Mouse (Mus musculus) ES-E14 (cell line): ENCODE data around the gene Atf7ip2. TPM values are rescaled to one million over a fixed set of nuclear protein-coding genes. Genes with fewer than 3 reads are reported as not detected.
"Not testable (repeated sequence)": the region's sequence is repeated elsewhere in the genome, so short reads cannot be mapped to it uniquely, and the experiment has no call there.

Experiments used
- DNase-seq: peaks from one replicate; pipeline ENCODE4 v3.0.0-alpha.2; 2013; ENCODE audit warnings: low read depth, low spot score
- H3K27ac ChIP-seq: 2 replicates; pipeline ENCODE4 v1.5.1; 2012; ENCODE audit warnings: low read depth, mild to moderate bottlenecking, low read length, moderate library complexity, mixed read lengths; ENCODE audit not compliant: poor library complexity, insufficient read depth, severe bottlenecking
- H3K36me3 ChIP-seq: 2 replicates; pipeline ENCODE4 v1.6.1; 2012; ENCODE audit warnings: mild to moderate bottlenecking, low read length, moderate library complexity, mixed read lengths; ENCODE audit not compliant: control insufficient read depth, poor library complexity, insufficient read depth, severe bottlenecking
- H3K4me1 ChIP-seq, 2 experiments: fragments of 150-350 bp in 1 of 2; sonication (generic) in 1 of 2; 2 replicates each; pipeline ENCODE4 v1.6.1; 2012; ENCODE audit warnings: low read length in 2 of 2, mild to moderate bottlenecking in 1 of 2, mixed read lengths in 1 of 2; ENCODE audit not compliant: control insufficient read depth in 2 of 2, insufficient read depth in 2 of 2, poor library complexity in 1 of 2
- H3K4me3 ChIP-seq, 2 experiments: fragments of 150-350 bp in 1 of 2; sonication (generic) in 1 of 2; 2 replicates each; pipeline ENCODE4 v1.5.1; 2012; ENCODE audit warnings: low read length in 2 of 2, low read depth in 1 of 2, mild to moderate bottlenecking in 1 of 2, mixed read lengths in 1 of 2; ENCODE audit not compliant: insufficient read depth in 1 of 2, poor library complexity in 1 of 2, severe bottlenecking in 1 of 2
- H3K9ac ChIP-seq: 2 replicates; pipeline ENCODE4 v1.6.1; 2012; ENCODE audit warnings: low read depth, mild to moderate bottlenecking, low read length, mixed read lengths; ENCODE audit not compliant: poor library complexity, insufficient read depth, severe bottlenecking
- H3K9me3 ChIP-seq: fragments of 150-350 bp; sonication (generic); 2 replicates; pipeline ENCODE4 v1.6.1; 2012; ENCODE audit warnings: low read depth, mild to moderate bottlenecking, low read length; ENCODE audit not compliant: control insufficient read depth, insufficient read depth
- CHD2 ChIP-seq: IDR thresholded peaks from 2 replicates; pipeline ENCODE4 v1.6.1; 2014; ENCODE audit warnings: mild to moderate bottlenecking, low read depth, low read length, inconsistent platforms
- HCFC1 ChIP-seq: IDR thresholded peaks from 2 replicates; pipeline ENCODE4 v1.6.1; 2012; ENCODE audit warnings: low read length, inconsistent platforms, borderline replicate concordance; ENCODE audit not compliant: insufficient read depth
- MAFK ChIP-seq: IDR thresholded peaks from 2 replicates; pipeline ENCODE4 v1.6.1; 2014; ENCODE audit warnings: mild to moderate bottlenecking, low read depth, low read length, inconsistent platforms; ENCODE audit not compliant: insufficient read depth
- ZC3H11A ChIP-seq: IDR thresholded peaks from 2 replicates; pipeline ENCODE4 v1.6.1; 2012; ENCODE audit warnings: low read depth, mild to moderate bottlenecking, inconsistent platforms, low read length, borderline replicate concordance
- ZNF384 ChIP-seq: IDR thresholded peaks from 2 replicates; pipeline ENCODE4 v1.6.1; 2012; ENCODE audit warnings: low read depth, low read length, inconsistent platforms
- in situ Hi-C, 2 experiments: fragments of 600-800 bp; cut with MboI; formaldehyde crosslinking; loops; one replicate each; pipeline ENCODE4 v1.15.1; 2025; ENCODE audit warnings: low sequenced_read_pairs in 2 of 2, inconsistent platforms in 1 of 2; ENCODE audit not compliant: unreplicated experiment in 2 of 2
- total RNA-seq: library from RNA; depleted of rRNA; stranded (reverse); fragments of 300-350 nt; gene quantifications from 2 replicates; pipeline ENCODE4 v1.2.3, GENCODE M21; 2012

The Atf7ip2 gene
- total RNA-seq, 1 experiment = 15.8 TPM

- DNase-seq, H3K9ac ChIP-seq, H3K4me1 ChIP-seq, H3K36me3 ChIP-seq, H3K9me3 ChIP-seq, in situ Hi-C loops: not testable (repeated sequence)
- Histone ChIP-seq H3K27ac (peak overlapping the region; percentile 95; the same call in 1 of the 2 replicates), H3K4me3 (peak overlapping the region in 1 of 2 experiments; percentile 2; a peak in 1 of 4 replicates)
- peak; percentile 66; the same call in 1 of the 2 replicates for TF ChIP-seq CHD2
These were observed 24.5 kb downstream of the Atf7ip2 start for GRCm38 (mm10) chr16:10217020-10217419.

- Histone ChIP-seq H3K4me1 (peaks cover 0 to 5% of the 10 kb centered on the region in 2 experiments; a peak in 1 of 4 replicates), H3K27ac (peak overlapping the region; percentile 79; the same call in 1 of the 2 replicates), H3K4me3 (peak overlapping the region; percentile 40 to 62; a peak in 3 of 4 replicates), H3K36me3 (peaks cover 7% of the 10 kb centered on the region), H3K9ac (peak overlapping the region; percentile 66; the same call in 1 of the 2 replicates), H3K9me3 (no peaks in the 10 kb centered on the region)
- no peak for DNase-seq
- TF ChIP-seq ZC3H11A = no peak
- TF ChIP-seq CHD2 = no peak
- no peak for TF ChIP-seq MAFK
- TF ChIP-seq ZNF384 = no peak
- no peak for TF ChIP-seq HCFC1
- in situ Hi-C loops = no loop called here
These were observed 34.8 kb downstream of the Atf7ip2 start for GRCm38 (mm10) chr16:10227361-10227760.

- DNase-seq = no peak
These were observed 44.1 kb downstream of the Atf7ip2 start for GRCm38 (mm10) chr16:10236601-10237000.

GRCm38 (mm10) chr16:10253993-10254392, 61.5 kb downstream of the Atf7ip2 start:
- Histone ChIP-seq H3K27ac (no peak overlapping the region), H3K9ac (no peak overlapping the region), H3K4me1 (peaks cover 0 to 2% of the 10 kb centered on the region in 2 experiments; a peak in 1 of 4 replicates), H3K9me3 (no peaks in the 10 kb centered on the region), H3K36me3 (no peaks in the 10 kb centered on the region; the same call in 1 of the 2 replicates), H3K4me3 (no peak overlapping the region)
- DNase-seq = no peak
- TF ChIP-seq ZNF384 (no peak), CHD2 (no peak), ZC3H11A (no peak), MAFK (no peak), HCFC1 (no peak)
- in situ Hi-C loops = no loop called here

More at GRCm38 (mm10) chr16:10236601-10237000, 44.1 kb downstream of the Atf7ip2 start:
- H3K9me3 ChIP-seq = no peaks in the 10 kb centered on the region
- no peak overlapping the region for H3K9ac ChIP-seq
- no peak for TF ChIP-seq CHD2
- no peak for TF ChIP-seq ZC3H11A
- no peak overlapping the region for H3K4me3 ChIP-seq
- 0 out of 4 replicates have a peak, but pooled peaks cover 0 to 1% of the 10 kb centered on the region in 2 experiments for H3K4me1 ChIP-seq
- no peaks in the 10 kb centered on the region; the same call in 1 of the 2 replicates for H3K36me3 ChIP-seq
- in situ Hi-C loops = no loop called here
- H3K27ac ChIP-seq = peak overlapping the region; percentile 69; the same call in 1 of the 2 replicates

GRCm38 (mm10) chr16:10272256-10272655, 79.7 kb downstream of the Atf7ip2 start:
- Histone ChIP-seq H3K9me3 (no peaks in the 10 kb centered on the region), H3K4me3 (no peak overlapping the region), H3K4me1 (no peaks in the 10 kb centered on the region; a peak in 1 of 4 replicates), H3K27ac (no peak overlapping the region), H3K9ac (no peak overlapping the region), H3K36me3 (no peaks in the 10 kb centered on the region)
- DNase-seq = peak; percentile 70
- TF ChIP-seq CHD2 (no peak), ZC3H11A (peak; percentile 78; the same call in 1 of the 2 replicates)
- in situ Hi-C loops = loop anchor here in 1 of 2 experiments (10.0 kb wide), 1 partner anchor 187 kb away; no protein-coding TSS in a partner anchor
